Comparison of ENCODE assay signal across 24 mouse cellular contexts in the genomic region with DNA sequence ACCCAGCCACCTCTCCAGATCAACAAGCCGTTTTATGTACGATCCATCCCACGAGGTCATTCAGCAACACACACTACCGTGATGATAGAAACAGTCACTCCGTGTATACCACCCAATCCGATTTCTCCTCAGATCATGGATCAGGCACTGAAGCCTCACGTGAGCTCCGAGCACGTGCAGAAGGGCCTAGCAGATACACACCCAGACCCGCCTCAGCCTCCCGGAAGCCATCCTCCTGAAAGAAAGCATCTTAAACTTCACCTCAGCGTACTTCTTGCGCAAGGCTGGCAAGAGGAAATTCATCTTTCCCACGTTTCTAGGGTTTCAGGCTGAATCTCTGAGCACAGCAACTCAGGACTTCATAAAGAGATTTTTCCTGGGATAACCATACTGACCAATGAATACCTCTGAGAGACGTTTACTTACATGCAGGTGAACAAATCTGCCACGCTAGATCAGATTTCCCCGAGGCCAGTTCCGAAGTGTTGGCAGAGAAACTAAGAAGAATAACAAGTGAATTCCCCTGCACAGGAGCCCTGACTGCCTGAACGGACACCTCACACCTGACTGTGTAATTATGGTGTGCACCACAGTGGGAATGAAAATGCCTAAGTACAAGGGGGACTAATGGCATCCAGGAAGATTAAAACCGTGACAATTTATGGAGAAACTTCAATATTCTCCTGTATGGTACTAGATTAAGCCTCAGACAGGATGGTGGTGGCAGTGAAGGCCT.
"Had no signal": no experiment of that assay in that cellular context is flagged by ENCODE, and none has a peak within 500 bp of the region (broad histone marks: within the 10 kb centered on the region; RNA-seq: fewer than 3 reads in every experiment).

No protein-coding gene starts in this region.

- H3K4me1 ChIP-seq: neural tube, embryonic 12.5 days; neural tube, embryonic 15.5 days had no signal

- H3K27ac ChIP-seq: limb, embryonic 10.5 days; limb, embryonic 13.5 days; liver, embryonic 12.5 days; liver, embryonic 15.5 days; lung, embryonic 15.5 days; midbrain, embryonic 10.5 days; neural tube, embryonic 12.5 days; neural tube, embryonic 15.5 days; stomach, postnatal 0 days had no signal

- H3K9ac ChIP-seq: limb, embryonic 13.5 days; liver, embryonic 12.5 days; liver, embryonic 15.5 days; lung, embryonic 15.5 days; neural tube, embryonic 12.5 days; neural tube, embryonic 15.5 days had no signal

- H3K4me2 ChIP-seq: limb, embryonic 13.5 days; liver, embryonic 12.5 days; liver, embryonic 15.5 days; lung, embryonic 15.5 days; neural tube, embryonic 12.5 days; neural tube, embryonic 15.5 days had no signal

- H3K4me3 ChIP-seq: limb, embryonic 10.5 days; limb, embryonic 13.5 days; liver, embryonic 12.5 days; liver, embryonic 15.5 days; lung, embryonic 15.5 days; megakaryocyte, embryonic 14.5 days; midbrain, embryonic 10.5 days; neural tube, embryonic 12.5 days; neural tube, embryonic 15.5 days had no signal

- ATAC-seq: liver, embryonic 12.5 days had no signal

- H3K27me3 ChIP-seq: limb, embryonic 13.5 days; liver, embryonic 12.5 days; liver, embryonic 15.5 days; lung, embryonic 15.5 days; megakaryocyte, embryonic 14.5 days; neural tube, embryonic 12.5 days; neural tube, embryonic 15.5 days had no signal

- DNase-seq: kidney, adult 8-10 months; kidney, postnatal 14 days; kidney, postnatal 4 days; liver; lung, adult 18-20 months; lung, postnatal 10 days; lung, postnatal 36 days; midbrain, embryonic 14.5 days; right cerebral cortex, adult 18-20 months; right cerebral cortex, postnatal 14 days; right cerebral cortex, postnatal 4 days; thymus, adult 2 months; thymus, postnatal 14 days; thymus, postnatal 4 days had no signal

- H3K36me3 ChIP-seq: limb, embryonic 10.5 days; limb, embryonic 13.5 days; liver, embryonic 12.5 days; liver, embryonic 15.5 days; lung, embryonic 15.5 days; neural tube, embryonic 12.5 days; neural tube, embryonic 15.5 days had no signal

- H3K9me3 ChIP-seq: limb, embryonic 10.5 days; limb, embryonic 13.5 days; liver, embryonic 12.5 days; liver, embryonic 15.5 days; lung, embryonic 15.5 days; megakaryocyte, embryonic 14.5 days; midbrain, embryonic 10.5 days; neural tube, embryonic 12.5 days; neural tube, embryonic 15.5 days had no signal
